Mouse (Mus musculus): ENCODE data around the gene Cd300lg. TPM values are rescaled to one million over a fixed set of nuclear protein-coding genes. Genes with fewer than 3 reads are reported as not detected.

Cd300lg gene
- total and polyA plus RNA-seq, 3 experiments, result not detected

GRCm38 (mm10) chr11:102102485-102103258, 61.4 kb downstream of the Cd300lg start (continued):
- TF ChIP-seq USF1 (IDR thresholded peaks at IDR 0.05; ENCODE audit: low read depth, low read length) (no peak), ZNF384 (IDR thresholded peaks at IDR 0.05; ENCODE audit: low read depth, low read length) (no peak), JUN (IDR thresholded peaks at IDR 0.05; ENCODE audit: insufficient read depth, low read depth, low read length) (no peak), MAFK (IDR thresholded peaks at IDR 0.05; ENCODE audit: insufficient replicate concordance, low read length) (no peak), MAZ (IDR thresholded peaks at IDR 0.05; ENCODE audit: low read depth, low read length) (peak; percentile 73; the same call in 1 of the 2 replicates), BHLHE40 (IDR thresholded peaks at IDR 0.05; ENCODE audit: low read depth, low read length) (peak; percentile 62), ZC3H11A (IDR thresholded peaks at IDR 0.05; ENCODE audit: low read depth, low read length) (peak; percentile 64; the same call in 1 of the 2 replicates)

Other genes starting within 250 kb of the Cd300lg start
- gene Meox1, start 147.1 kb upstream of the Cd300lg start, total RNA-seq (2012; rRNA removed), result not detected in 2 replicates
- not detected in 2 replicates for gene Meox1, start 147.1 kb upstream of the Cd300lg start, total RNA-seq (2014; rRNA removed)
- not detected in 2 replicates for gene Meox1, start 147.1 kb upstream of the Cd300lg start, polyA plus RNA-seq (2012; ENCODE audit: insufficient read length, low read depth)
- gene Sost, start 74.5 kb upstream of the Cd300lg start, total RNA-seq (2012; rRNA removed), result not detected in 2 replicates
- gene Sost, start 74.5 kb upstream of the Cd300lg start, total RNA-seq (2014; rRNA removed), result not detected in 2 replicates
- not detected in 2 replicates for gene Sost, start 74.5 kb upstream of the Cd300lg start, polyA plus RNA-seq (2012; ENCODE audit: insufficient read length, low read depth)
- gene Cfap97d1, start 57.2 kb upstream of the Cd300lg start, total RNA-seq (2012; rRNA removed), result not detected in 2 replicates
- gene Cfap97d1, start 57.2 kb upstream of the Cd300lg start, total RNA-seq (2014; rRNA removed), result not detected in 2 replicates
- gene Cfap97d1, start 57.2 kb upstream of the Cd300lg start, polyA plus RNA-seq (2012; ENCODE audit: insufficient read length, low read depth), result not detected in 2 replicates
- gene Dusp3, start 54.5 kb upstream of the Cd300lg start, total RNA-seq (2012; rRNA removed), result 17.9 and 20.8 TPM in 2 replicates
- gene Dusp3, start 54.5 kb upstream of the Cd300lg start, total RNA-seq (2014; rRNA removed), result 5.6 and 7.5 TPM in 2 replicates
- gene Dusp3, start 54.5 kb upstream of the Cd300lg start, polyA plus RNA-seq (2012; ENCODE audit: insufficient read length, low read depth), result 19.2 and 23.6 TPM in 2 replicates
- 3.8 and 4.6 TPM in 2 replicates for gene Mpp3, start 13.0 kb upstream of the Cd300lg start, total RNA-seq (2012; rRNA removed)
- 0.12 and 0.15 TPM in 2 replicates for gene Mpp3, start 13.0 kb upstream of the Cd300lg start, total RNA-seq (2014; rRNA removed)
- 0.30 and 0.31 TPM in 2 replicates for gene Mpp3, start 13.0 kb upstream of the Cd300lg start, polyA plus RNA-seq (2012; ENCODE audit: insufficient read length, low read depth)
- 1.4 and 3.1 TPM in 2 replicates for gene Mpp2, start 47.0 kb downstream of the Cd300lg start, total RNA-seq (2012; rRNA removed)
- gene Mpp2, start 47.0 kb downstream of the Cd300lg start, total RNA-seq (2014; rRNA removed), result 0.35 and 0.46 TPM in 2 replicates
- gene Mpp2, start 47.0 kb downstream of the Cd300lg start, polyA plus RNA-seq (2012; ENCODE audit: insufficient read length, low read depth), result 0.76 and 0.83 TPM in 2 replicates
- not detected in 2 replicates for gene Ppy, start 59.8 kb downstream of the Cd300lg start, total RNA-seq (2012; rRNA removed)
- gene Ppy, start 59.8 kb downstream of the Cd300lg start, total RNA-seq (2014; rRNA removed), result not detected in 2 replicates
- not detected in 2 replicates for gene Ppy, start 59.8 kb downstream of the Cd300lg start, polyA plus RNA-seq (2012; ENCODE audit: insufficient read length, low read depth)
- gene Pyy, start 66.3 kb downstream of the Cd300lg start, total RNA-seq (2012; rRNA removed), result not detected in 2 replicates
- gene Pyy, start 66.3 kb downstream of the Cd300lg start, total RNA-seq (2014; rRNA removed), result not detected in 2 replicates
- gene Pyy, start 66.3 kb downstream of the Cd300lg start, polyA plus RNA-seq (2012; ENCODE audit: insufficient read length, low read depth), result not detected in 2 replicates
- not detected in 2 replicates for gene Nags, start 104.0 kb downstream of the Cd300lg start, total RNA-seq (2012; rRNA removed)
- gene Nags, start 104.0 kb downstream of the Cd300lg start, total RNA-seq (2014; rRNA removed), result not detected in 2 replicates
- gene Nags, start 104.0 kb downstream of the Cd300lg start, polyA plus RNA-seq (2012; ENCODE audit: insufficient read length, low read depth), result not detected in 2 replicates
- gene Tmem101, start 114.9 kb downstream of the Cd300lg start, total RNA-seq (2012; rRNA removed), result 56.7 and 63.1 TPM in 2 replicates
- gene Tmem101, start 114.9 kb downstream of the Cd300lg start, total RNA-seq (2014; rRNA removed), result 36.1 and 38.5 TPM in 2 replicates
- 29.7 and 35.4 TPM in 2 replicates for gene Tmem101, start 114.9 kb downstream of the Cd300lg start, polyA plus RNA-seq (2012; ENCODE audit: insufficient read length, low read depth)
- 66.9 and 78.7 TPM in 2 replicates for gene Lsm12, start 143.8 kb downstream of the Cd300lg start, total RNA-seq (2012; rRNA removed)
- gene Lsm12, start 143.8 kb downstream of the Cd300lg start, total RNA-seq (2014; rRNA removed), result 70.0 and 78.9 TPM in 2 replicates
- 164 and 185 TPM in 2 replicates for gene Lsm12, start 143.8 kb downstream of the Cd300lg start, polyA plus RNA-seq (2012; ENCODE audit: insufficient read length, low read depth)
- 31.9 and 34.7 TPM in 2 replicates for gene G6pc3, start 148.1 kb downstream of the Cd300lg start, total RNA-seq (2012; rRNA removed)
- 26.3 and 31.3 TPM in 2 replicates for gene G6pc3, start 148.1 kb downstream of the Cd300lg start, total RNA-seq (2014; rRNA removed)
- 65.6 and 72.3 TPM in 2 replicates for gene G6pc3, start 148.1 kb downstream of the Cd300lg start, polyA plus RNA-seq (2012; ENCODE audit: insufficient read length, low read depth)
- 49.6 and 49.9 TPM in 2 replicates for gene Hdac5, start 188.7 kb downstream of the Cd300lg start, total RNA-seq (2012; rRNA removed)
- 23.3 and 24.9 TPM in 2 replicates for gene Hdac5, start 188.7 kb downstream of the Cd300lg start, total RNA-seq (2014; rRNA removed)
- 46.4 and 53.9 TPM in 2 replicates for gene Hdac5, start 188.7 kb downstream of the Cd300lg start, polyA plus RNA-seq (2012; ENCODE audit: insufficient read length, low read depth)
- gene BC030867, start 207.4 kb downstream of the Cd300lg start, total RNA-seq (2012; rRNA removed), result 25.6 and 26.2 TPM in 2 replicates
- gene BC030867, start 207.4 kb downstream of the Cd300lg start, total RNA-seq (2014; rRNA removed), result 9.7 and 11.4 TPM in 2 replicates
- gene BC030867, start 207.4 kb downstream of the Cd300lg start, polyA plus RNA-seq (2012; ENCODE audit: insufficient read length, low read depth), result 34.0 and 35.2 TPM in 2 replicates
- 0.04 TPM in 1 of 2 replicates, not detected in the other for gene Asb16, start 227.2 kb downstream of the Cd300lg start, total RNA-seq (2012; rRNA removed)
- not detected in 2 replicates for gene Asb16, start 227.2 kb downstream of the Cd300lg start, total RNA-seq (2014; rRNA removed)
- not detected in 2 replicates for gene Asb16, start 227.2 kb downstream of the Cd300lg start, polyA plus RNA-seq (2012; ENCODE audit: insufficient read length, low read depth)
- 27.8 and 31.0 TPM in 2 replicates for gene Tmub2, start 243.4 kb downstream of the Cd300lg start, total RNA-seq (2012; rRNA removed)
- 24.8 and 27.0 TPM in 2 replicates for gene Tmub2, start 243.4 kb downstream of the Cd300lg start, total RNA-seq (2014; rRNA removed)
- 32.4 and 32.9 TPM in 2 replicates for gene Tmub2, start 243.4 kb downstream of the Cd300lg start, polyA plus RNA-seq (2012; ENCODE audit: insufficient read length, low read depth)